Mouse (Mus musculus): ENCODE data around the gene Gm42688.

The Gm42688 gene

DNA sequence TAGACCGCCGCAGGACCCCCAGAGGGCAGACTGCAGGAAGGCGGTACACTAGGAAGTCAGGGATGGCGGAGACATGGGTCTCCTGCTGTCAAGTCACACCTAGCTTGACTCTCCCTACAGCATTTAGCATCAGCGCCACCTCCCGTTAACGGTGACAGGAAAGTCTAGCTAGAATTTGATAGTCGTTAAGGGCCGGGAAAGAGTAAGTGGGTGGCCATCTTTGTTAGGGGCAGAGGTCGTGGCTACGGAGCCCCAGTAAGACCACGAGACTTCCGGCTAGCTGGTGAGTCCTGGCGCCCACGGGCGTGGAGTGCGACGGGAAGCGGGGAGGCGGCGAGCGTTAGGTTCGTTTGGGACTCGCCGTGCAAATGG lies at the start of gene Gm42688, which contains the start of gene Ccdc142:
Gene Gm42688, plus strand, starts transcription at position 302 of the 372 bp plus-strand sequence.
Gene Ccdc142, plus strand, starts transcription at position 286 of the 372 bp plus-strand sequence.
- ChIA-PET CTCF (interaction anchor here (0.5 to 3.5 kb wide), 58 partner anchors 8 to 447 kb away, joined by 3 to 43 read pairs (median 5); partner anchors contain the start of genes Dctn1 (in 3 of the 4), Wbp1 (in 3 of the 4), Lbx2 (in 2 of the 4) and Pcgf1 (in 2 of the 4)), POLR2A (interaction anchor here (0.6 to 3.7 kb wide), 62 partner anchors 9 to 838 kb away, joined by 3 to 48 read pairs (median 4); partner anchors contain the start of genes 1700003E16Rik (in 3 of the 4), Aup1 (in 3 of the 4), Htra2 (in 3 of the 4) and Wbp1 (in 3 of the 4))

DNA sequence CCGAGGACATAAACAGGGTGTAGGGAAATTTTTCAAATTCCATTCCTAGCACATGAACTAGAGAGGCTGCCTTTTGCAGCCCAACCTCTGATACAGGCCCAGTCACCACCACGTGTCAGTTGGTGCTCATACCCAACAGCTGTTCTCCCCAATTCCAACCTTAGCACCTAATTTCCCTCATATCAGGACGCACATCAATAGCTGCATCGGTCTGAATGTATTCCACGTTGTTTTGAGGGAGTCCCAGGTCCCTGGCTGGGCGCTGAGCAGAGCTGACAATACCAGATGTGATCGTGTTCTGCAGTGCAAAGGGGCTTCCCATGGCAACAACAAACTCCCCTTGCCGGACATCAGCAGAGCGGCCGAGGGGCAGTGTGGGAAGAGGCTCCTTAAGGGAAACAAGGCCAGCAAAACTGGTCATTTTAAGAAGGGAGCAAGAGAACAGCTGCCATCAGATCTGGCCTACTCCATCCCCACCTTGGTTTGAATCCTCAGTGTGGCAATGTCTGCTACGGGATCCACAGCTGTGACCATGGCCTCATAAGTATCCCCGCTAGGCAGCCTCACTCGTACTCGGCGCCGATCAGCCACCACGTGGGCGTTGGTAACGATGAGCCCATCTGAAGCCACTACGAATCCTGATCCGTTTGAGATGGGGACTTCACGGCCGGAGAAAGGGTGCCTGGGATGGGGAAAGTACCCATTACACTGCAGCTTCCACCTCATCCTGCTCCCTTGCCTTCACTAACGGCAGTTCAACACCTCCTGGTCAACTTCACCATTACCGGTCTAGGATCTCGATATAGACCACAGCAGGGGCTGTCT lies 48.1 kb upstream of the Gm42688 start:
- POLR2A ChIA-PET: interaction anchor here (0.7 to 3.0 kb wide), 29 partner anchors 10 to 350 kb away, joined by 3 to 16 read pairs (median 4); partner anchors contain the start of genes Dok1 (in 2 of the 4), Loxl3 (in 2 of the 4), Pcgf1 (in 2 of the 4) and 1700003E16Rik (in 1 of the 4)
- CTCF ChIA-PET: interaction anchor here in 3 of 4 experiments (0.5 to 2.4 kb wide), 10 partner anchors 12 to 949 kb away, joined by 3 to 11 read pairs (median 8); partner anchors contain the start of genes Ccdc142 (in 1 of the 3), Dctn1 (in 1 of the 3) and Gm42688 (in 1 of the 3)

GRCm38 (mm10) chr6:83054074-83054851 lies 47.2 kb upstream of the Gm42688 start, which contains the start of gene Aup1:
Gene Aup1, plus strand, starts transcription at chr6:83054521.
- POLR2A ChIA-PET: interaction anchor here (0.6 to 3.0 kb wide), 53 partner anchors 10 to 546 kb away, joined by 3 to 16 read pairs (median 4); partner anchors contain the start of genes Ccdc142 (in 3 of the 4), Gm42688 (in 3 of the 4), Dok1 (in 2 of the 4) and Loxl3 (in 2 of the 4)
- CTCF ChIA-PET: interaction anchor here in 3 of 4 experiments (0.5 to 2.4 kb wide), 17 partner anchors 11 to 948 kb away, joined by 3 to 11 read pairs (median 4); partner anchors contain the start of genes Ccdc142 (in 1 of the 3), Dctn1 (in 1 of the 3), Gm42688 (in 1 of the 3) and Pcgf1 (in 1 of the 3)

GRCm38 (mm10) chr6:83054871-83055431 lies 46.5 kb upstream of the Gm42688 start, which contains the start of gene Htra2:
Gene Htra2, minus strand, starts transcription at chr6:83055273.
- ChIA-PET POLR2A (interaction anchor here (0.6 to 3.0 kb wide), 44 partner anchors 9 to 452 kb away, joined by 3 to 16 read pairs (median 4); partner anchors contain the start of genes Ccdc142 (in 3 of the 4), Gm42688 (in 3 of the 4), Mob1a (in 2 of the 4) and Mthfd2 (in 2 of the 4)), CTCF (interaction anchor here in 3 of 4 experiments (0.5 to 2.4 kb wide), 15 partner anchors 10 to 572 kb away, joined by 3 to 11 read pairs (median 4); partner anchors contain the start of genes Ccdc142 (in 1 of the 3), Dctn1 (in 1 of the 3), Gm42688 (in 1 of the 3) and Pcgf1 (in 1 of the 3))

GRCm38 (mm10) chr6:83057790-83058189 lies 43.6 kb upstream of the Gm42688 start, which contains the start of gene Dqx1:
Gene Dqx1, plus strand, starts transcription at chr6:83057844.
- POLR2A ChIA-PET: interaction anchor here (0.6 to 2.8 kb wide), 40 partner anchors 8 to 737 kb away, joined by 3 to 16 read pairs (median 4); partner anchors contain the start of genes Pcgf1 (in 3 of the 4), Ccdc142 (in 2 of the 4), Gm42688 (in 2 of the 4) and Loxl3 (in 2 of the 4)
- CTCF ChIA-PET: interaction anchor here in 2 of 4 experiments (0.9 to 1.3 kb wide), 4 partner anchors 17 to 44 kb away, joined by 3 to 10 read pairs (median 6); partner anchors contain the start of genes Ccdc142 (in 1 of the 2), Gm42688 (in 1 of the 2) and Pcgf1 (in 1 of the 2)

- ChIA-PET CTCF (interaction anchor here in 1 of 4 experiments (1.3 kb wide), 1 partner anchor 43 kb away, joined by 10 read pairs; the partner anchor contains the start of genes Ccdc142 and Gm42688), POLR2A (interaction anchor here in 3 of 4 experiments (1.0 to 2.8 kb wide), 25 partner anchors 8 to 284 kb away, joined by 3 to 16 read pairs (median 4); partner anchors contain the start of genes Pcgf1 (in 3 of the 3), Loxl3 (in 2 of the 3), Wbp1 (in 2 of the 3) and 1700003E16Rik (in 1 of the 3))
These were observed 42.7 kb upstream of the Gm42688 start for GRCm38 (mm10) chr6:83058725-83059124.

GRCm38 (mm10) chr6:83065995-83066394 lies 35.4 kb upstream of the Gm42688 start:
- CTCF ChIA-PET: interaction anchor here in 3 of 4 experiments (0.6 to 2.4 kb wide), 5 partner anchors 9 to 35 kb away, joined by 3 to 9 read pairs (median 4); partner anchors contain the start of genes Aup1 (in 1 of the 3), Ccdc142 (in 1 of the 3), Gm42688 (in 1 of the 3) and Htra2 (in 1 of the 3)
- POLR2A ChIA-PET: interaction anchor here in 3 of 4 experiments (0.8 to 4.4 kb wide), 10 partner anchors 8 to 69 kb away, joined by 3 to 18 read pairs (median 6); partner anchors contain the start of genes Aup1 (in 3 of the 3), Htra2 (in 3 of the 3), Dok1 (in 1 of the 3) and Dqx1 (in 1 of the 3)

- ChIA-PET CTCF (interaction anchor here in 3 of 4 experiments (0.5 to 1.8 kb wide), 5 partner anchors 12 to 93 kb away, joined by 3 to 8 read pairs (median 4); partner anchors contain the start of genes Ccdc142 (in 1 of the 3), Gm42688 (in 1 of the 3) and Pcgf1 (in 1 of the 3)), POLR2A (interaction anchor here in 3 of 4 experiments (0.6 to 4.4 kb wide), 11 partner anchors 8 to 51 kb away, joined by 3 to 18 read pairs (median 5); partner anchors contain the start of genes Aup1 (in 3 of the 3), Htra2 (in 3 of the 3), Dok1 (in 1 of the 3) and Dqx1 (in 1 of the 3))
These were observed 35.0 kb upstream of the Gm42688 start for GRCm38 (mm10) chr6:83066441-83066840.

- CTCF ChIA-PET: interaction anchor here in 1 of 4 experiments (0.7 kb wide), 1 partner anchor 69 kb away, joined by 3 read pairs; no protein-coding TSS in a partner anchor
- POLR2A ChIA-PET: interaction anchor here in 3 of 4 experiments (0.7 to 1.7 kb wide), 7 partner anchors 9 to 22 kb away, joined by 3 to 6 read pairs (median 4); partner anchors contain the start of genes Pcgf1 (in 2 of the 3), Aup1 (in 1 of the 3) and Dqx1 (in 1 of the 3)
These were observed 33.2 kb upstream of the Gm42688 start for GRCm38 (mm10) chr6:83068221-83068620.

- ChIA-PET POLR2A (interaction anchor here in 3 of 4 experiments (0.9 to 2.5 kb wide), 11 partner anchors 9 to 249 kb away, joined by 3 to 14 read pairs (median 4); partner anchors contain the start of genes Pcgf1 (in 3 of the 3), Dqx1 (in 2 of the 3), Lbx2 (in 1 of the 3) and Wbp1 (in 1 of the 3)), CTCF (interaction anchor here in 1 of 4 experiments (1.6 kb wide), 1 partner anchor 72 kb away, joined by 3 read pairs; no protein-coding TSS in a partner anchor)
These were observed 32.5 kb upstream of the Gm42688 start for GRCm38 (mm10) chr6:83068706-83069487.

GRCm38 (mm10) chr6:83069488-83070246 lies 31.8 kb upstream of the Gm42688 start:
- ChIA-PET CTCF (interaction anchor here in 1 of 4 experiments (1.6 kb wide), 1 partner anchor 73 kb away, joined by 3 read pairs; no protein-coding TSS in a partner anchor), POLR2A (interaction anchor here in 3 of 4 experiments (0.6 to 2.5 kb wide), 13 partner anchors 8 to 248 kb away, joined by 3 to 14 read pairs (median 4); partner anchors contain the start of genes Pcgf1 (in 3 of the 3), Dqx1 (in 2 of the 3), Lbx2 (in 1 of the 3) and Wbp1 (in 1 of the 3))

DNA sequence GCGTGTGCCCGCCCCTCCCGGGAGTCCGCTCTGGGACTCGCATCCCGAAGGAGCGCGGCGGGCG lies 31.3 kb upstream of the Gm42688 start, which contains the start of gene Tlx2:
Gene Tlx2, minus strand, starts transcription at position 47 of the 64 bp plus-strand sequence.
- CTCF ChIA-PET: interaction anchor here in 1 of 4 experiments (1.6 kb wide), 1 partner anchor 74 kb away, joined by 3 read pairs; no protein-coding TSS in a partner anchor
- POLR2A ChIA-PET: interaction anchor here in 3 of 4 experiments (0.6 to 2.5 kb wide), 5 partner anchors 12 to 223 kb away, joined by 3 to 14 read pairs (median 3); partner anchors contain the start of genes Dqx1 (in 1 of the 3) and Wbp1 (in 1 of the 3)

DNA sequence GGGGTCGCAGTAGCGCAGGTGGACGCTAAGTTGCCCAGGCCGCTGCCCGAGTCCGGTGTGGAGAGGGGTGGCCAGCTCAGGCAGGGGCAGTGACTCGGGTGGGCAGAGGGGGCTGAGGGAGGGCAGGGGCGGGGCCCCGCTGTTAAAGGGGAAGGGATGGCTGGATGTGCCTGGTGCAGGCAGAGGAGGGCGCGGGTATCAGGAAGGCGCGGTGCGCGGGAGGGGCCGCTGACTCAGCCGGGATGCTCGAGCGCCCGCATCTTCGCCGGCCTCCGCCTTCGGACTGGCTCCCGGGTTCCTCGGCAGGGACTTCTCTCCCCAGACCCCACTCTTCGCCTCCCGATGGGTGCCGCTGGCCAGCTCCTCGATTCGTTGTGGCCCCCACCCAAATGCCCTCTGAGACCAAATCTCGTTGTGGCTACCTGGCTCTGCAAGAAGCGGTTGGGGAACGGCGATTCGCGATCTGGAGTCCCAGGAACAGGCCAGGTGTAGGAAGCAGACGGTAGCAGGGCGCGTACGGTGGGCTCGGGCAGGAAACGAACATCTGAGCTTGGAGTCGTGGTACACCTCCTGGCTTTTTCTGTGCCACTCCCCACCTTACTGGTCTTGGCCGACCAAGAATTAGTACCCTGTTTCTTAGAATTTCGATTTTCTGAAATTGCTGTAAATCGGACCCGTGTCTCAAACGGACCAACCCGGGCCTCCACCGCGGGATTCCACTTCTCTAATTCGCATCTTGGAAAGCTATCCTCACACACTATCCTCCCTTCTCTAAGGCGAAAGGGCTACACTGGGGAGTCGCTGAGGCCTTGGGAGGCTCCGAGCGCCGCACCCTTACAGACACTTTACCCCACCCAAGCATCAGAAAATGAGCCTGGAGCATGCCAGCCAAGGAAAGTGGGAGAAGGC lies 30.9 kb upstream of the Gm42688 start:
- ChIA-PET POLR2A (interaction anchor here in 3 of 4 experiments (0.6 to 2.5 kb wide), 9 partner anchors 10 to 224 kb away, joined by 3 to 14 read pairs (median 3); partner anchors contain the start of genes Dqx1 (in 2 of the 3), Aup1 (in 1 of the 3) and Wbp1 (in 1 of the 3)), CTCF (interaction anchor here in 3 of 4 experiments (0.5 to 1.6 kb wide), 4 partner anchors 17 to 92 kb away, joined by 3 to 13 read pairs (median 4); no protein-coding TSS in a partner anchor)

Data from embryonic stem cell, embryonic (primary cell).